Mouse (Mus musculus): Measurements from ENCODE around the gene Spata5.

Spata5 gene

DNA sequence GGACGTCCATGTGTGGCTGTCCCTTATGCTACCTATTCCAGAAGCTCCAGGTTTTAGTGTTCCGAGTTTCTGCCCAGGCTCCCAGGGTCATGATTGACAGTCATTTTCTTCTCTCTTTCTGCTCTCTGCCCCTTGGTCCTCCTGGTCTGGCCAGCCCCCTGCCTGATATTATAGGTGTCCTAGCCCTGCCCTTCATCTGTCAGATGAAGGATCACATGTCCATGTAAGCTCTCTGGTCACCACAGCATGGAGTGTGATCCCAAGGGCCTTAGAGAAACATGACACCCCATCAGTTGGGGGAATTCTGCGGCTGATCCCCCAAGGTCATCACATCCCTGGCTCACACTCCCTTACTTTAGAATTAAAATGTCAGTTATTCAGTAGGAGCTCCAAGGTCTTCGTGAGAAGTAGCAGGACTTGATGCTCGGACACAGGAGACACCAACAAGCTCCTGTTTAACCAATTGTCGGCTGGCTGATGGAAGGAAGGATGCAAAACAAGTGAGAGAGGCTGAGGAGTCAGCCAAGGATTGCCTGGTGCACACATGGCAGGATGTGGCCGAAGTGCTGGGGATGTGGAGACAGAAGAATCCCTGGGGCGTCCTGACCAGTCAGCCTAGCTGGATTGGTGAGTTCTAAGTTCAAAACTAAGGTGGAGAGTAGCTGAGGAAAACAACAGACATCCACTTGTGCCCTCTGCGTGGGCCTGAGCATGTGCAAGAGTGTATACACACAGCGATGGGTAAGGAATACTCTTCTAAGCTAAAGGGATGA lies 195.4 kb downstream of the Spata5 start:
- no peak for DNase-seq (ENCODE audit: low spot score)

DNA sequence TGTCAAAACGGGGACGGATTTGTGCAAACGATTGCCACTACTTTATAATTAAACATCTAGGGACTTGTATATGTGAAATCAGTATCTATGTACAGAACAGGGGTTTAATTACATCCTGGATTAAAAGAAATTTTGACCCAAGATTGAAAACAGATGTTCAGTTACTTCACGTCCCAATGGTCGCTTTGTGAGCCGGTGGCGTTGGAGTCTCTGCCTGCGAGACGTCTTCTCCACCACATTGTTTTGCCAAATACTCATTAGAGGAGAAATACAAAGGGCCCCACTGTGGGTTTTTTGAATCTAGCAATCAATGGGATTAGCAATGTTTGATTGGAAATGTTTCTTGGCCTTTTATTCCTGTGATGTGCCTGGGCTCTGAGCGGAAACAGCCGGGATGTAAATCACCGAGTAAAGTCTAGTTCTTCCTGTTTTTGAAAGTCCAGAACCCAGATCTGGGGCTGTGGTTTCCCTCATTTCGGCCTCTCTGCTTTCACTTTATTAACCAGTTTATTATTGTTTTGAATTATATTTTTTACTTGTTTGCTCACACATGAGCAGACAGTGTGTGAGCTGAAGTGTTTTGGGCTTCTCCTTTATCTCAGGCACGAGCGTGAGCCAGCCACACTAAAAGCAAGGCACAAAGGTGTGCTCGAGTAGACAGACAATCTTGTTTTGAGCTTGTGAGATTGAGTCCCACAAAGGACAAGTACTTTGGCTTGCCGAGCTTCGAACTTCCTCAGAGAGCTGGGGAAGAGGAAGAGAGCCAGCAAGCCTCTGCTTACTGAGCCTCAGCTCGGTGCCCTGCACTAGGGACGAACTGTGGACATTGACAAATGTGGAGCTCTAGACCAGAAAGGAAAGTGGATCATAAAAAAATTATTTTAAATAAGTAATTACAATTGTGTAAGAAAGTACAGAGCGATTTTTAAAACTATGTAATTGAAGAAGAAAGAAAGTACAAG lies 197.2 kb downstream of the Spata5 start:
- no peak for DNase-seq (ENCODE audit: low spot score)

Data from left cerebral cortex, adult 11 months (tissue).